13 mouse cellular contexts compared by ENCODE assay signal in the genomic region with DNA sequence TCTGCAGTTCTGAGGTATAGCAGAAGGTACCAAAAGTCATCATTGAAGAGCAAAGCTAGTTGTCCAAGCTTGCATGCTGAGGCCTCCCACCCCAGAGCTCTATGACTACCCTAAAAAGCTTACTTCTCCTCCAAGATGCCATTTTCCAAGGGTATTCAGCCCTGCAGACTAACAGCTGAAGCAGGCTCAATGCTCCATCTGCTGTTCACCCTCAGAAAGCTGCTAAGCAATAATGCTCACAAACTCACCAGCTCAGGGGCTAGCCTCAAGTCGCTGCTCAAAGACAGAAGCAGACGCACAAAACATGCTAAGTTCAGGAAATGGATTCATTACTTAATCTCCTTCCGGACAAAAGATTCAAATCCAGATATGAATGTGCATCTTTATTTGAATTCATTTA.
A peak's percentile ranks its signal among the peaks of the same experiment; 100 is the strongest.
DNase-seq lines count a peak whose midpoint lies in the region; ATAC-seq lines count a peak whose summit lies in the region.
"Had no signal": no experiment of that assay in that cellular context is flagged by ENCODE, and none has a peak within 500 bp of the region (broad histone marks: within the 10 kb centered on the region; RNA-seq: fewer than 3 reads in every experiment).

No protein-coding gene starts in this region.

- no peak overlapping the region for H3K27ac ChIP-seq in forebrain, embryonic 14.5 days (ENCODE audit: low read depth, low read length)
- H3K27ac ChIP-seq in forebrain, embryonic 12.5 days, result no peak overlapping the region
- H3K27ac ChIP-seq: embryonic facial prominence, embryonic 12.5 days; heart, embryonic 13.5 days; hindbrain, embryonic 15.5 days had no signal

- H3K9me3 ChIP-seq in forebrain, embryonic 14.5 days (replicated peaks; ENCODE audit: control insufficient read depth, low read length), result no peaks in the 10 kb centered on the region
- no peaks in the 10 kb centered on the region for H3K9me3 ChIP-seq in forebrain, embryonic 12.5 days
- H3K9me3 ChIP-seq: embryonic facial prominence, embryonic 12.5 days; heart, embryonic 13.5 days; hindbrain, embryonic 15.5 days had no signal

- no peak overlapping the region for H3K4me2 ChIP-seq in forebrain, embryonic 14.5 days (ENCODE audit: low read length)
- no peak overlapping the region for H3K4me2 ChIP-seq in forebrain, embryonic 12.5 days
- H3K4me2 ChIP-seq: embryonic facial prominence, embryonic 12.5 days; heart, embryonic 13.5 days; hindbrain, embryonic 15.5 days had no signal

- ATAC-seq in forebrain, embryonic 14.5 days, result no peak
- ATAC-seq in forebrain, embryonic 12.5 days (ENCODE audit: low FRiP score), result no peak
- no peak for ATAC-seq in CD4-positive, CD25-positive, alpha-beta regulatory T cell, adult 4 months
- ATAC-seq: Patski had no signal

- H3K36me3 ChIP-seq in forebrain, embryonic 14.5 days (ENCODE audit: control insufficient read depth, insufficient read depth, low read length), result no peaks in the 10 kb centered on the region
- no peaks in the 10 kb centered on the region for H3K36me3 ChIP-seq in forebrain, embryonic 12.5 days (replicated peaks)
- H3K36me3 ChIP-seq: embryonic facial prominence, embryonic 12.5 days; heart, embryonic 13.5 days; hindbrain, embryonic 15.5 days had no signal

- 76% methylated on average over 3 of the region's 3 CpGs for WGBS in forebrain, embryonic 14.5 days
- 76% methylated on average over 3 of the region's 3 CpGs for WGBS in forebrain, embryonic 12.5 days

- no peak overlapping the region for H3K9ac ChIP-seq in forebrain, embryonic 14.5 days (ENCODE audit: low read length)
- H3K9ac ChIP-seq in forebrain, embryonic 12.5 days, result no peak overlapping the region
- H3K9ac ChIP-seq: embryonic facial prominence, embryonic 12.5 days; heart, embryonic 13.5 days; hindbrain, embryonic 15.5 days had no signal

- H3K4me3 ChIP-seq in forebrain, embryonic 14.5 days (ENCODE audit: low read depth, low read length), result no peak overlapping the region
- H3K4me3 ChIP-seq in forebrain, embryonic 12.5 days (replicated peaks), result no peak overlapping the region
- H3K4me3 ChIP-seq: embryonic facial prominence, embryonic 12.5 days; heart, embryonic 13.5 days; hindbrain, embryonic 15.5 days had no signal

- no peaks in the 10 kb centered on the region for H3K27me3 ChIP-seq in forebrain, embryonic 14.5 days (replicated peaks; ENCODE audit: control insufficient read depth, insufficient read depth, low read length)
- H3K27me3 ChIP-seq in forebrain, embryonic 12.5 days, result no peaks in the 10 kb centered on the region
- H3K27me3 ChIP-seq: embryonic facial prominence, embryonic 12.5 days; heart, embryonic 13.5 days; hindbrain, embryonic 15.5 days; Patski had no signal

- H3K4me1 ChIP-seq in forebrain, embryonic 14.5 days (ENCODE audit: control insufficient read depth, insufficient read depth, low read length), result no peaks in the 10 kb centered on the region
- no peaks in the 10 kb centered on the region for H3K4me1 ChIP-seq in forebrain, embryonic 12.5 days
- H3K4me1 ChIP-seq: hindbrain, embryonic 15.5 days had no signal

- DNase-seq in forebrain, embryonic 14.5 days (ENCODE audit: low spot score), result peak; percentile 25
- DNase-seq in layer of hippocampus, adult 11-12 months (ENCODE audit: low spot score), result peak; percentile 32
- no peak for DNase-seq in layer of hippocampus, postnatal 25 days (ENCODE audit: extremely low spot score in 1 of 2, low spot score in 1 of 2)
- DNase-seq in retina, embryonic 14.5 days (ENCODE audit: low spot score), result peak; percentile 20
- DNase-seq in retina, postnatal 1 day, result no peak
- DNase-seq in telencephalon, adult 2 months (ENCODE audit: low read depth, low spot score), result peak; percentile 16
- DNase-seq: adrenal gland, adult 2 months had no signal

Comparison
In these comparisons a context has a peak if more than half of its experiments do, and no peak if none do; other contexts are left out.
1. DNase-seq: peak in forebrain, embryonic 14.5 days (single experiment), layer of hippocampus, adult 11-12 months (single experiment), retina, embryonic 14.5 days (single experiment) and telencephalon, adult 2 months (single experiment); none in layer of hippocampus, postnatal 25 days (0 of 2) and retina, postnatal 1 day (single experiment).